Mouse (Mus musculus) G1E (cell line): ENCODE results near the gene Sgpp1.

Source experiments
- CTCF ChIP-seq: IDR thresholded peaks from 2 replicates; pipeline ENCODE4 v1.5.1; 2012; ENCODE audit warnings: low read depth, low read length, inconsistent platforms, mixed read lengths
- GATA1 ChIP-seq: IDR thresholded peaks from 2 replicates; pipeline ENCODE4 v1.6.1; 2012; ENCODE audit warnings: borderline replicate concordance, low read length, inconsistent platforms, mixed read lengths
- POLR2AphosphoS5 ChIP-seq: IDR thresholded peaks from 2 replicates; pipeline ENCODE4 v1.6.1; 2012; ENCODE audit warnings: low read depth, low read length, inconsistent platforms; ENCODE audit not compliant: insufficient replicate concordance
- TAL1 ChIP-seq: conservative IDR thresholded peaks from 2 replicates; pipeline ENCODE4 v1.6.1; 2012; ENCODE audit warnings: low read depth, low read length, inconsistent platforms, mixed read lengths

GRCm38 (mm10) chr12:75753730-75754129, 18.2 kb upstream of the Sgpp1 start:
- TF ChIP-seq CTCF: no peak
- TF ChIP-seq POLR2AphosphoS5: no peak
- no peak for TF ChIP-seq GATA1
- no peak for TF ChIP-seq TAL1
